Mouse (Mus musculus): ENCODE results near the gene Abcc9.

The Abcc9 gene

DNA sequence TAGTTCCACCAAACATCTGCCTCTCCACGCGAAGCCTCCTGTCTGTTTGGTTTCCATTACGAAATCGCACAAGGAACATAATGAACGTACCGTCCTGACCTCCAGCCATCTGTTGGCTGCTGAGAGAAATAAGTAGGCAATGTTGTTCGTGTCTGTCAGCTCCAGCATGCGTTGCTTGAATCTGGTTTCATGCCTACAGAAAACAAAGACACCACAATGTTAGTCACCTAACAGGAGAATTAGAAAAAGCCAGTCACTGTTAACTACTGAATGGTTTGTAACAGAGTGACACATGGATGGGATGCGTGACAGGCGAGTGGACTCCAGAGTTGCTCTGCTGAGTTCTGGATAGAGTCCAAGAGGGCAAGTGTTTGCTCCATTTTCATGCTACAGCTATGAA lies 87.8 kb downstream of the Abcc9 start:
- DNase-seq (ENCODE audit: low read depth): no peak

GRCm38 (mm10) chr6:142612366-142612765 lies 89.7 kb downstream of the Abcc9 start:
- DNase-seq (ENCODE audit: low read depth): no peak

DNA sequence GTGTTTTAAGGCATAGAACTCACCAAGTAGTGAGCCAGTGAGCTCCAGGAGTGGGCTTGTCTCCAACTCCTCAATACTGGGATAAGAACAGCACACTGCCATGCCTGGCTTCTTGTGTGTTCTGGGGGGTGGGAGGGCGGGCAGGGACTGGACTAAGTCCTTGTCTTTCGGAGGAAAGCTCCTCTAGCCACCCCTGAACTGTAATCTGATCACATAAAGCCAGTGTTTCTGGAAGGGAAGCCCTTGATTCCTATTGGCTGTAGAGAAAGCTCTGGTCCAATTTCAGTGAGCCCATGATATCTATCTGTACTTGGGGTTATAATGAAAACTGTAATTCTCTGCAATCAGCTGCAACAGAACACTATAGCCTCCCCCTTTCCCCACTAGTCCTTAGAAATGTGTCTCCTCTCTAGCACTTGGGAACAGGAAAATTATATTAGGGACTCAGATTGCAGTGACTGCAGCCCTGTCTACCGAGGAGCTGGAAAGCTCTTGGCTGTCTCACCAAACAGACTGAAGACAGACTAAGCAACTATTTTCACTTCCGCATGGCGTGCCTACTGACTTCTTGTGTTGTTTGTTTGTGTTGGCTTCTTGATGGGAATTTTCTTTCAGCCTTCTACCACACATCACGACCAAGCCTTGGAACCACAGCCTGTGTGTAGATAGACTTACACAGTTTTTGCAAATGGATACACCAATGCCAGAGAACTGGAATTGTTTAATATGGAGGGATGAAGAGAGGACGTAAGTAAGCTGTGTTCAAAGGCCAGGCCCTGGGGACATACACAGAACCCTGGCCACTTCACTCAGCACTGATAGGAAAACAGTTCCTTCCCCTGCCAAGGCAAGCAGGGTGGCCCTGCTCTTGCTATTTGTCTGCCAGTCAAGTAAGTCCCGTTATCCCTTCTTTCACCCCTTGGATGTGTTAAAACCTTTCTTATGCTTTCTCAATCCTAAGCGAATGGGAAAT lies 92.4 kb downstream of the Abcc9 start:
- DNase-seq (ENCODE audit: low read depth): no peak

- DNase-seq (ENCODE audit: low read depth): no peak
These were observed 95.0 kb downstream of the Abcc9 start for GRCm38 (mm10) chr6:142607080-142607479.

GRCm38 (mm10) chr6:142602772-142603171 lies 99.3 kb downstream of the Abcc9 start:
- no peak for DNase-seq (ENCODE audit: low read depth)

DNA sequence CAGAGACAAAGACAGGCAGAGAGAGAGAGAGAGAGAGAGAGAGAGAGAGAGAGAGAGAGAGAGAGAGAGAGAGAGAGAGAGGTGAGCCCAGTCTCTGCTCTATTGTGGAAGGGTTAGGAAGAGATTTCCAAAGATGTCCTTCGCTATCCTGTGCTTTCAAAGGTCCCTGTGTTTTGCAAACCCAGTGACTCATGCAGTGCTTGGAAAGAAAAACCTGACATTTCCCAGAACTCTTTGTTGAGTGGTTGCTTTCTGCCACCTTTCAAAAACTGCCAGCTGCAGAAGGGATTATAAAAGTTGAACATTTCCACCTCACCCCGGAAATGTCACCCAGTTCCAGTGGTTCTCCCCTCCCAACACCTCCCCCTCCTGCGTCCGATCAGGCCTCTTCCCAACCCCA lies 123.3 kb downstream of the Abcc9 start:
- DNase-seq (ENCODE audit: low read depth): no peak

- DNase-seq (ENCODE audit: low read depth): no peak
These were observed 124.3 kb downstream of the Abcc9 start for GRCm38 (mm10) chr6:142577801-142578200.

GRCm38 (mm10) chr6:142572876-142573275 lies 129.2 kb downstream of the Abcc9 start:
- peak; percentile 45 for DNase-seq (ENCODE audit: low read depth)

GRCm38 (mm10) chr6:142571629-142572360 lies 130.3 kb downstream of the Abcc9 start:
- DNase-seq (ENCODE audit: low read depth): no peak

GRCm38 (mm10) chr6:142571055-142571618 lies 131.0 kb downstream of the Abcc9 start, which contains the start of gene Kcnj8:
Kcnj8 (minus strand) TSS chr6:142571614.
- no peak for DNase-seq (ENCODE audit: low read depth)

- no peak for DNase-seq (ENCODE audit: low read depth)
These were observed 131.9 kb downstream of the Abcc9 start for GRCm38 (mm10) chr6:142570046-142570770.

GRCm38 (mm10) chr6:142568713-142569357 lies 133.3 kb downstream of the Abcc9 start:
- DNase-seq (ENCODE audit: low read depth): no peak

DNA sequence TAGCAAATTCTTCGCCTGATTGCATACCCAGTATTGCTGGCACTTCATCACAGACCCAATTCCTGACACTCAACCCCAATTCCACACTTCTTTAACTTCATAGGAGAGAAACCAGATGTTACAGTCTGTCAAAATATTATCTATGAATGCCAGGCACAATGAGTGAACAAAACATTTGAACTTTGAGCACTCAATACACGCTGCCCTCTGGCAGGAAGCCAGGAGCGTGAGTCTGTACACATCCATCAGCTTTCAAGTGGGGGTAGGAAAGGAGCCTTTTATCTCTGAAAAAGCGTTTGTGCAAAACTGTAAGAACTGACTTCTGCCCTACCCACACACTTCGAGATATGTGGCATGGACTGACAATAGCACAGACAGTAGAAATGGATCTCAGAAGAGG lies 134.7 kb downstream of the Abcc9 start:
- no peak for DNase-seq (ENCODE audit: low read depth)

DNA sequence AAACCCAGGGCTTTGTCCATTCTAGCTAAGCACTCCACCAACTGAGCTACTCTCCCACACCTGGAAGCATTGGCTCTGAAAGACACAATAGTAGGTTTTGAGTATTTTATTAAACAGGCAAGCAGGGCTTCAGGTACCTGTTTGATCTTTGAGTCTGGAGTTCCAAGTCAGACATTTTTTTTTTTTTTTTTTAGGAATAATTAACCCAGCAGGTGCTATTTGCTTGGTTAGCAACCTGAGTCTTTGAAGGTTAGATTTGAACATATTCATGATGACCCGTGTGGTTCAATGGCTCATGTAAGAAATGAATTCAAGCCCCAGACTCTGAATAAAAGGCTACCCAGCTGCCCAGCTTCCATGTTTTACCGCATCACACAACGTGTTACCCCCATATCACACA lies 137.4 kb downstream of the Abcc9 start:
- DNase-seq (ENCODE audit: low read depth): no peak

- DNase-seq (ENCODE audit: low read depth): peak; percentile 45
These were observed 141.0 kb downstream of the Abcc9 start for GRCm38 (mm10) chr6:142561151-142561550.

- no peak for DNase-seq (ENCODE audit: low read depth)
These were observed 143.1 kb downstream of the Abcc9 start for GRCm38 (mm10) chr6:142558772-142559679.

DNA sequence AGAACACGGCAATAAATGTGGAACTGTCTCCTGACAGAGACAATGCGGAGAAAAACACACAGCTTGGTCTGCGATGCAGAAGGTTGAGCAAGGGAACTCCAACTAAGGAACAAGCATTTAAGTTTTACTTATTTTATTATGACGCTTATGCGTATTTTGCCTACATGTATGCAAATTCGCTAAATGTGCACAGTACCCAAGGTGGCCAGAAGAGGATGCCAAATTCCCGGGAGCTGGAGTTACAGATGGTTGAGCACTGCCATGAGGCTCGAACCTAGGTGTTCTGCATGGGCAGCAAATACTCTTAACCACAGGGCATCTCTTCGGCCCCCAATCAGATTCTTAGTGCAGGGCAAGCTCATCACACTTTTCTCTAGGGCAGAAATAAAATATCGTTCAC lies 144.0 kb downstream of the Abcc9 start:
- DNase-seq (ENCODE audit: low read depth): no peak

- no peak for DNase-seq (ENCODE audit: low read depth)
These were observed 146.1 kb downstream of the Abcc9 start for GRCm38 (mm10) chr6:142555988-142556387.

DNA sequence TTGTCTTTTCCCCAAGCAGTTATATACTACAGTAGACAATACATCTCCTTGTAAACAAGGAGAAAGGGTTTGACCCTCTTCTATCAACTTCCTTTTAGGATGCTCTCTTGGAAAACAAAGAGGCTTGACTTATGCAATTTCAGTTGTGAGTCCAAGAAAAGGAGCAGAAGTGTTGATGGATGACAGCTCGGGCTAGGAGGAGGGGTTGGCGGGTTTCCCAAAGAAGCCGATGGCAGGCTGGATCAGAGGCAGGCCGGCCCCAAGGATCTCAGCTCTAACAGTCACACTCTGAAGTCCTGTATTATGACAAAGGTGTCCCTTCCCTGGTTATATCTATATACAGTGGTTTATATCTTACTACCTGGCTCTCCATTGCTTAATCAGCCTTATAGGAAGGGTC lies 150.6 kb downstream of the Abcc9 start:
- no peak for DNase-seq (ENCODE audit: low read depth)

GRCm38 (mm10) chr6:142550871-142551270 lies 151.2 kb downstream of the Abcc9 start:
- DNase-seq (ENCODE audit: low read depth): no peak

Measured in 416B (cell line).